Mouse (Mus musculus) E14TG2a.4 (cell line): ENCODE results near the gene Ap4b1.

Experiments used
- H3K27me3 ChIP-seq: 2 replicates; pipeline ENCODE4 v1.6.1; 2014; ENCODE audit warnings: low read length, control low read depth; ENCODE audit not compliant: insufficient read depth
- H3K36me3 ChIP-seq: 2 replicates; pipeline ENCODE4 v1.6.1; 2014; ENCODE audit warnings: low read length, control low read depth; ENCODE audit not compliant: insufficient read depth
- H3K4me1 ChIP-seq: replicated peaks from 2 replicates; pipeline ENCODE4 v1.6.1; 2014; ENCODE audit warnings: low read depth, low read length, control low read depth
- H3K4me3 ChIP-seq: replicated peaks from 2 replicates; pipeline ENCODE4 v1.5.1; 2014; ENCODE audit warnings: mild to moderate bottlenecking, low read length
- H3K9me3 ChIP-seq: 2 replicates; pipeline ENCODE4 v1.6.1; 2014; ENCODE audit warnings: low read length, control low read depth
- CTCF ChIP-seq: conservative IDR thresholded peaks from 2 replicates; pipeline ENCODE4 v1.5.1; 2014; ENCODE audit warnings: low read length
- NANOG ChIP-seq: IDR thresholded peaks from 2 replicates; pipeline ENCODE4 v1.6.1; 2014; ENCODE audit warnings: borderline replicate concordance, low read length, mixed read lengths
- POU5F1 ChIP-seq: IDR thresholded peaks from 2 replicates; pipeline ENCODE4 v1.6.1; 2014; ENCODE audit warnings: low read length, borderline replicate concordance

The Ap4b1 gene

DNA sequence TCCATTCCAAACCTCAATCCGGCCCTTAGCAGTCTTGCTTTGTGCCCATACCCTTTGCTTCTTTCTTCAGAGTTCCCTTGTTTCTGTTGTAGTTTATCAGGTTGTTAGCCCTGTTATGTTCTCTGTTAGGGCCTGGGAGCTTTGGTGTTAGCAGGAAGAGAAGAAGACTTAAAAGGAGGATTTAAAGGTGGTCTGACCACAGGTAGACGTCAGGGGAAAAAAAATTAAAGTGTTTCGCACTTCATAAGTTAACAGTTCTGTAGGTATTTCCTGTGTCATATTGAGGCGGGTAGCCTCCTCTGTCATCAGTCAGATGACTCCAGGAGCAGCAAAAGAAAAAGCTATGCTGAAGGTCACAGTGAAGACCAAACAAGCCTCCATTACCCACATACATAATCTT, 58.7 kb downstream of the Ap4b1 start:
- H3K9me3 ChIP-seq = no peaks in the 10 kb centered on the region
- H3K36me3 ChIP-seq = no peaks in the 10 kb centered on the region
- no peaks in the 10 kb centered on the region for H3K4me1 ChIP-seq
- no peaks in the 10 kb centered on the region for H3K27me3 ChIP-seq
- no peak overlapping the region for H3K4me3 ChIP-seq
- TF ChIP-seq CTCF (no peak), NANOG (no peak), POU5F1 (no peak)
